Mouse (Mus musculus): ENCODE measurements around the gene Olfr2. TPM values are rescaled to one million over a fixed set of nuclear protein-coding genes. Genes with fewer than 3 reads are reported as not detected.

Gene Olfr2
- polyA plus RNA-seq, 1 experiment from 2014 or later = not detected

DNA sequence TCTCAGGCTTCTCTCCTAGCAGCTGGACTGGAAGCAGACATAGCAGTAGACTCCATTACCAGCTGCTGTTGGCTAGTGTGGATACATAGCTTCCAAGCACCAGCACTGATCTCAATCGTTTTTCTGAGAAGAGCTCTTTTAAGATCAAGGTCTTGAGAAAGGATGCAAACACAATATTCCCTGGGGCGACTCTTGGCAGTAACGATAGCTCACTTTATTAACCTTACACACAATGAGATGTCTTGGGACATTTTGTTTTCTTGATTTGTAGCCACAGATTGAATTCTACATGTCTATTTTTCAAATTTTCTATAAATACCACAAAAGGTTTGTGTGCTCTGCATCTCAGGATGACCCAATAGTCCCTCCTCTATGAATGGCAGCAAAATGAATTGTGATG lies 57.7 kb downstream of the Olfr2 start, which contains the start of gene Olfr710:
Gene Olfr710, minus strand, starts transcription at position 101 of the 400 bp plus-strand sequence.
- H3K4me3 ChIP-seq = no peak within 1 kb of the TSS
- H3K36me3 ChIP-seq = no peaks in the 10 kb centered on the region
- no peaks in the 10 kb centered on the region for H3K4me1 ChIP-seq
- H3K9me3 ChIP-seq = no peaks in the 10 kb centered on the region
- no peak within 1 kb of the TSS for H3K9ac ChIP-seq
- no peak for ATAC-seq (ENCODE audit: low FRiP score, low read depth)
- H3K27ac ChIP-seq = no peak within 1 kb of the TSS
- no peak within 1 kb of the TSS for H3K4me2 ChIP-seq (replicated peaks)
- WGBS = 71% methylated on average over 3 of the region's 3 CpGs
- H3K27me3 ChIP-seq = no peaks in the 10 kb centered on the region

Other genes with a start within 250 kb of the Olfr2 start
- not detected in 2 replicates for gene Olfr699, start 212.9 kb downstream of the Olfr2 start, polyA plus RNA-seq (2015; fragmentation: Nextera tagmentation; extraction: Ambion mirVana)
- not detected in 2 replicates for gene Olfr700, start 197.2 kb downstream of the Olfr2 start, polyA plus RNA-seq (2015; fragmentation: Nextera tagmentation; extraction: Ambion mirVana)
- gene Olfr701, start 191.9 kb downstream of the Olfr2 start, polyA plus RNA-seq (2015; fragmentation: Nextera tagmentation; extraction: Ambion mirVana) = not detected in 2 replicates
- not detected in 2 replicates for gene Olfr702, start 172.2 kb downstream of the Olfr2 start, polyA plus RNA-seq (2015; fragmentation: Nextera tagmentation; extraction: Ambion mirVana)
- gene Olfr703, start 162.7 kb downstream of the Olfr2 start, polyA plus RNA-seq (2015; fragmentation: Nextera tagmentation; extraction: Ambion mirVana) = not detected in 2 replicates
- not detected in 2 replicates for gene Olfr704, start 142.9 kb downstream of the Olfr2 start, polyA plus RNA-seq (2015; fragmentation: Nextera tagmentation; extraction: Ambion mirVana)
- gene Olfr705, start 129.2 kb downstream of the Olfr2 start, polyA plus RNA-seq (2015; fragmentation: Nextera tagmentation; extraction: Ambion mirVana) = not detected in 2 replicates
- gene Olfr706, start 117.9 kb downstream of the Olfr2 start, polyA plus RNA-seq (2015; fragmentation: Nextera tagmentation; extraction: Ambion mirVana) = not detected in 2 replicates
- not detected in 2 replicates for gene Olfr707, start 104.8 kb downstream of the Olfr2 start, polyA plus RNA-seq (2015; fragmentation: Nextera tagmentation; extraction: Ambion mirVana)
- gene Olfr1532-ps1, start 98.1 kb downstream of the Olfr2 start, polyA plus RNA-seq (2015; fragmentation: Nextera tagmentation; extraction: Ambion mirVana) = not detected in 2 replicates
- gene Olfr709-ps1, start 73.9 kb downstream of the Olfr2 start, polyA plus RNA-seq (2015; fragmentation: Nextera tagmentation; extraction: Ambion mirVana) = not detected in 2 replicates
- gene Olfr710, start 57.8 kb downstream of the Olfr2 start, polyA plus RNA-seq (2015; fragmentation: Nextera tagmentation; extraction: Ambion mirVana) = not detected in 2 replicates
- gene Olfr6, start 42.1 kb downstream of the Olfr2 start, polyA plus RNA-seq (2015; fragmentation: Nextera tagmentation; extraction: Ambion mirVana) = not detected in 2 replicates
- gene Olfr711, start 30.6 kb downstream of the Olfr2 start, polyA plus RNA-seq (2015; fragmentation: Nextera tagmentation; extraction: Ambion mirVana) = not detected in 2 replicates
- gene Olfr713, start 25.1 kb upstream of the Olfr2 start, polyA plus RNA-seq (2015; fragmentation: Nextera tagmentation; extraction: Ambion mirVana) = not detected in 2 replicates
- gene Olfr714, start 64.9 kb upstream of the Olfr2 start, polyA plus RNA-seq (2015; fragmentation: Nextera tagmentation; extraction: Ambion mirVana) = not detected in 2 replicates
- not detected in 2 replicates for gene Olfr17, start 87.1 kb upstream of the Olfr2 start, polyA plus RNA-seq (2015; fragmentation: Nextera tagmentation; extraction: Ambion mirVana)
- gene Olfr715b, start 104.3 kb upstream of the Olfr2 start, polyA plus RNA-seq (2015; fragmentation: Nextera tagmentation; extraction: Ambion mirVana) = not detected in 2 replicates
- not detected in 2 replicates for gene Olfr715, start 125.0 kb upstream of the Olfr2 start, polyA plus RNA-seq (2015; fragmentation: Nextera tagmentation; extraction: Ambion mirVana)
- gene Olfr716, start 132.3 kb upstream of the Olfr2 start, polyA plus RNA-seq (2015; fragmentation: Nextera tagmentation; extraction: Ambion mirVana) = not detected in 2 replicates
- not detected in 2 replicates for gene Nlrp14, start 160.9 kb upstream of the Olfr2 start, polyA plus RNA-seq (2015; fragmentation: Nextera tagmentation; extraction: Ambion mirVana)
- gene Rbmxl2, start 203.4 kb upstream of the Olfr2 start, polyA plus RNA-seq (2015; fragmentation: Nextera tagmentation; extraction: Ambion mirVana) = not detected in 2 replicates